8 mouse cellular contexts compared by ENCODE assay signal in genomic region chr9:58268384-58269313, GRCm38 (mm10). TPM values are rescaled to one million over a fixed set of nuclear protein-coding genes. Genes with fewer than 3 reads are reported as not detected.
A peak's percentile ranks its signal among the peaks of the same experiment; 100 is the strongest.
DNase-seq lines count a peak whose midpoint lies in the region; ATAC-seq and TF ChIP-seq lines count a peak whose summit lies in the region.

No protein-coding gene starts in this region.

- H3K27me3 ChIP-seq in forebrain, postnatal 0 days (ENCODE audit: insufficient read depth, low read length) = no peaks in the 10 kb centered on the region
- no peaks in the 10 kb centered on the region for H3K27me3 ChIP-seq in forebrain, embryonic 13.5 days
- H3K27me3 ChIP-seq in thymus, adult 2 months (ENCODE audit: control insufficient read depth, insufficient read depth, low read length) = no peaks in the 10 kb centered on the region

- H3K9me3 ChIP-seq in forebrain, postnatal 0 days (ENCODE audit: low read length) = no peaks in the 10 kb centered on the region
- no peaks in the 10 kb centered on the region for H3K9me3 ChIP-seq in forebrain, embryonic 13.5 days (replicated peaks)

- no peak overlapping the region for H3K4me3 ChIP-seq in forebrain, postnatal 0 days (ENCODE audit: low read depth, low read length)
- no peak overlapping the region for H3K4me3 ChIP-seq in forebrain, embryonic 13.5 days
- H3K4me3 ChIP-seq in thymus, adult 2 months (ENCODE audit: control insufficient read depth, insufficient read depth, low read length) = no peak overlapping the region

- peak; percentile 77 for TF ChIP-seq CTCF in forebrain, postnatal 0 days (IDR thresholded peaks at IDR 0.05; ENCODE audit: low read depth)
- no peak for TF ChIP-seq CTCF in thymus, adult 2 months (IDR thresholded peaks at IDR 0.05; ENCODE audit: borderline replicate concordance, control insufficient read depth, extremely low read depth, insufficient read depth, low read length, poor library complexity)

- H3K4me1 ChIP-seq in forebrain, postnatal 0 days (ENCODE audit: insufficient read depth) = no peaks in the 10 kb centered on the region
- peaks cover 6% of the 10 kb centered on the region for H3K4me1 ChIP-seq in forebrain, embryonic 13.5 days
- H3K4me1 ChIP-seq in thymus, adult 2 months (replicated peaks; ENCODE audit: control insufficient read depth, insufficient read depth, low read length) = peaks cover 15% of the 10 kb centered on the region

- no peak overlapping the region for H3K4me2 ChIP-seq in forebrain, postnatal 0 days (ENCODE audit: low read depth)
- H3K4me2 ChIP-seq in forebrain, embryonic 13.5 days = no peak overlapping the region

- no peaks in the 10 kb centered on the region for H3K36me3 ChIP-seq in forebrain, postnatal 0 days (ENCODE audit: insufficient read depth)
- peaks cover 5% of the 10 kb centered on the region; the same call in 1 of the 2 replicates for H3K36me3 ChIP-seq in forebrain, embryonic 13.5 days (ENCODE audit: poor library complexity, severe bottlenecking)
- H3K36me3 ChIP-seq in thymus, adult 2 months (ENCODE audit: control insufficient read depth, insufficient read depth, low read length) = no peaks in the 10 kb centered on the region

- no peak overlapping the region for H3K9ac ChIP-seq in forebrain, postnatal 0 days
- H3K9ac ChIP-seq in forebrain, embryonic 13.5 days = no peak overlapping the region

- 62% methylated on average over 12 of the region's 12 CpGs for WGBS in forebrain, postnatal 0 days
- 57% methylated on average over 12 of the region's 12 CpGs for whole genome bisulfite sequencing in forebrain, embryonic 13.5 days
- 43% methylated on average over 12 of the region's 12 CpGs for WGBS in thymus, adult 2 months

- H3K27ac ChIP-seq in forebrain, postnatal 0 days (ENCODE audit: low read depth, low read length) = no peak overlapping the region
- H3K27ac ChIP-seq in forebrain, embryonic 13.5 days = no peak overlapping the region
- no peak overlapping the region for H3K27ac ChIP-seq in thymus, adult 2 months (ENCODE audit: control insufficient read depth, insufficient read depth, low read length)

- peak; percentile 29; the same call in 1 of the 2 replicates for ATAC-seq in forebrain, postnatal 0 days
- no peak for ATAC-seq in forebrain, embryonic 13.5 days
- peak; percentile 56 for ATAC-seq in megakaryocyte, adult 5-6 weeks (ENCODE audit: poor library complexity, severe bottlenecking)

- DNase-seq in forebrain, postnatal 0 days = peak; percentile 82
- peak; percentile 53 to 60 for DNase-seq in right cerebral cortex, adult 2 months (ENCODE audit: low spot score in 2 of 2)
- DNase-seq in right cerebral cortex, postnatal 25 days = no peak
- DNase-seq in cerebellum, postnatal 25 days = peak; percentile 48 to 74
- peak; percentile 80 for DNase-seq in kidney, postnatal 10 days
- peak; percentile 73 for DNase-seq in thymus, adult 2 months

- no peak for TF ChIP-seq POLR2A in thymus, adult 2 months (IDR thresholded peaks at IDR 0.05; ENCODE audit: control insufficient read depth, extremely low read depth, insufficient read depth, low read length, poor library complexity)

RNA-seq across cellular contexts. Expression of gene Stoml1, which starts 15.7 kb away (rescaled TPM):
- total RNA-seq in forebrain, postnatal 0 days (2014; rRNA removed) = 148 and 149 TPM in 2 replicates
- 142 and 144 TPM in 2 replicates for polyA plus RNA-seq in forebrain, postnatal 0 days (2015; fragmentation: Nextera tagmentation; extraction: Ambion mirVana)
- 71.6 and 77.9 TPM in 2 replicates for polyA plus RNA-seq in forebrain, embryonic 13.5 days (2015; fragmentation: Nextera tagmentation; extraction: Ambion mirVana)
- total RNA-seq in megakaryocyte, adult 5-6 weeks (2015) = 5.8 and 6.1 TPM in 2 replicates
- total RNA-seq in megakaryocyte, adult 5-6 weeks (2017) = 9.4 and 11.9 TPM in 2 replicates
- polyA plus RNA-seq in thymus, adult 2 months (2012; rRNA removed) = 67.4 and 71.5 TPM in 2 replicates

RNA-seq across cellular contexts. Expression of gene Pml, which starts 19.1 kb away (rescaled TPM):
- total RNA-seq in forebrain, postnatal 0 days (2014; rRNA removed) = 3.4 and 4.8 TPM in 2 replicates
- 2.6 and 3.7 TPM in 2 replicates for polyA plus RNA-seq in forebrain, postnatal 0 days (2015; fragmentation: Nextera tagmentation; extraction: Ambion mirVana)
- 7.1 and 8.3 TPM in 2 replicates for polyA plus RNA-seq in forebrain, embryonic 13.5 days (2015; fragmentation: Nextera tagmentation; extraction: Ambion mirVana)
- total RNA-seq in megakaryocyte, adult 5-6 weeks (2015) = 37.7 and 41.3 TPM in 2 replicates
- total RNA-seq in megakaryocyte, adult 5-6 weeks (2017) = 15.5 and 17.4 TPM in 2 replicates
- polyA plus RNA-seq in thymus, adult 2 months (2012; rRNA removed) = 74.1 and 83.0 TPM in 2 replicates

RNA-seq across cellular contexts. Expression of gene Loxl1, which starts 44.3 kb away (rescaled TPM):
- total RNA-seq in forebrain, postnatal 0 days (2014; rRNA removed) = 6.0 and 9.4 TPM in 2 replicates
- 8.0 and 9.6 TPM in 2 replicates for polyA plus RNA-seq in forebrain, postnatal 0 days (2015; fragmentation: Nextera tagmentation; extraction: Ambion mirVana)
- polyA plus RNA-seq in forebrain, embryonic 13.5 days (2015; fragmentation: Nextera tagmentation; extraction: Ambion mirVana) = 5.0 and 5.8 TPM in 2 replicates
- 0.05 and 0.11 TPM in 2 replicates for total RNA-seq in megakaryocyte, adult 5-6 weeks (2015)
- total RNA-seq in megakaryocyte, adult 5-6 weeks (2017) = not detected in 2 replicates
- polyA plus RNA-seq in thymus, adult 2 months (2012; rRNA removed) = 12.5 and 19.0 TPM in 2 replicates
